Mouse (Mus musculus): ENCODE data around the gene Btbd9. TPM values are rescaled to one million over a fixed set of nuclear protein-coding genes. Genes with fewer than 3 reads are reported as not detected.

The Btbd9 gene
- polyA plus RNA-seq, 1 experiment from 2014 or later = 135 TPM

GRCm38 (mm10) chr17:30498779-30499178 lies 77.5 kb downstream of the Btbd9 start:
- Histone ChIP-seq H3K27ac (ENCODE audit: low read depth, low read length) (0 out of 2 replicates have a peak overlapping the region, but pooled peaks have one; percentile 5), H3K4me2 (ENCODE audit: low read length) (no peak overlapping the region), H3K4me3 (ENCODE audit: low read length) (no peak overlapping the region), H3K36me3 (ENCODE audit: control insufficient read depth, insufficient read depth, low read length) (no peaks in the 10 kb centered on the region), H3K27me3 (replicated peaks; ENCODE audit: control insufficient read depth, insufficient read depth, low read length) (no peaks in the 10 kb centered on the region), H3K9me3 (ENCODE audit: control insufficient read depth, low read length) (no peaks in the 10 kb centered on the region), H3K9ac (ENCODE audit: low read depth, low read length) (no peak overlapping the region), H3K4me1 (ENCODE audit: control insufficient read depth, insufficient read depth, low read depth, low read length) (peaks cover 14% of the 10 kb centered on the region)
- no peak for ATAC-seq
- WGBS = 73% methylated on average over 5 of the region's 5 CpGs

GRCm38 (mm10) chr17:30498376-30498719 lies 77.9 kb downstream of the Btbd9 start:
- peaks cover 14% of the 10 kb centered on the region for H3K4me1 ChIP-seq (ENCODE audit: control insufficient read depth, insufficient read depth, low read depth, low read length)
- 0 out of 2 replicates have a peak, but pooled peaks have one; percentile 20 for ATAC-seq
- H3K27ac ChIP-seq (ENCODE audit: low read depth, low read length) = no peak overlapping the region
- H3K27me3 ChIP-seq (replicated peaks; ENCODE audit: control insufficient read depth, insufficient read depth, low read length) = no peaks in the 10 kb centered on the region
- no peaks in the 10 kb centered on the region for H3K36me3 ChIP-seq (ENCODE audit: control insufficient read depth, insufficient read depth, low read length)
- no peak overlapping the region for H3K4me2 ChIP-seq (ENCODE audit: low read length)
- H3K9ac ChIP-seq (ENCODE audit: low read depth, low read length) = no peak overlapping the region
- no peak overlapping the region for H3K4me3 ChIP-seq (ENCODE audit: low read length)
- 28% methylated on average over 6 of the region's 6 CpGs for WGBS
- H3K9me3 ChIP-seq (ENCODE audit: control insufficient read depth, low read length) = no peaks in the 10 kb centered on the region

- Histone ChIP-seq H3K27ac (ENCODE audit: low read depth, low read length) (peak overlapping the region; percentile 72), H3K4me3 (ENCODE audit: low read length) (no peak overlapping the region), H3K4me2 (ENCODE audit: low read length) (no peak overlapping the region), H3K36me3 (ENCODE audit: control insufficient read depth, insufficient read depth, low read length) (no peaks in the 10 kb centered on the region), H3K27me3 (replicated peaks; ENCODE audit: control insufficient read depth, insufficient read depth, low read length) (no peaks in the 10 kb centered on the region), H3K4me1 (ENCODE audit: control insufficient read depth, insufficient read depth, low read depth, low read length) (peaks cover 14% of the 10 kb centered on the region), H3K9ac (ENCODE audit: low read depth, low read length) (no peak overlapping the region), H3K9me3 (ENCODE audit: control insufficient read depth, low read length) (no peaks in the 10 kb centered on the region)
- peak; percentile 52; the same call in 1 of the 2 replicates for ATAC-seq
- 19% methylated on average over 11 of the region's 11 CpGs for WGBS
Measured at GRCm38 (mm10) chr17:30497525-30498375, 78.5 kb downstream of the Btbd9 start.

- 84% methylated on average over 2 of the region's 2 CpGs for whole genome bisulfite sequencing
- Histone ChIP-seq H3K9me3 (ENCODE audit: control insufficient read depth, low read length) (no peaks in the 10 kb centered on the region), H3K4me2 (ENCODE audit: low read length) (no peak overlapping the region), H3K36me3 (ENCODE audit: control insufficient read depth, insufficient read depth, low read length) (no peaks in the 10 kb centered on the region), H3K27ac (ENCODE audit: low read depth, low read length) (no peak overlapping the region), H3K4me1 (ENCODE audit: control insufficient read depth, insufficient read depth, low read depth, low read length) (peaks cover 14% of the 10 kb centered on the region), H3K9ac (ENCODE audit: low read depth, low read length) (no peak overlapping the region), H3K27me3 (replicated peaks; ENCODE audit: control insufficient read depth, insufficient read depth, low read length) (no peaks in the 10 kb centered on the region), H3K4me3 (ENCODE audit: low read length) (no peak overlapping the region)
- ATAC-seq = no peak
Measured at GRCm38 (mm10) chr17:30495567-30495966, 80.7 kb downstream of the Btbd9 start.

- ATAC-seq = no peak
- WGBS = 75% methylated on average over 2 of the region's 2 CpGs
- H3K4me3 ChIP-seq (ENCODE audit: low read length) = no peak overlapping the region
Measured at GRCm38 (mm10) chr17:30495154-30495553, 81.1 kb downstream of the Btbd9 start.

GRCm38 (mm10) chr17:30493481-30493880 lies 82.8 kb downstream of the Btbd9 start:
- no peak overlapping the region for H3K27ac ChIP-seq (ENCODE audit: low read depth, low read length)

More at GRCm38 (mm10) chr17:30495154-30495553, 81.1 kb downstream of the Btbd9 start:
- H3K36me3 ChIP-seq (ENCODE audit: control insufficient read depth, insufficient read depth, low read length) = no peaks in the 10 kb centered on the region
- H3K27me3 ChIP-seq (replicated peaks; ENCODE audit: control insufficient read depth, insufficient read depth, low read length) = no peaks in the 10 kb centered on the region
- H3K4me2 ChIP-seq (ENCODE audit: low read length) = no peak overlapping the region
- no peak overlapping the region for H3K27ac ChIP-seq (ENCODE audit: low read depth, low read length)
- no peaks in the 10 kb centered on the region for H3K9me3 ChIP-seq (ENCODE audit: control insufficient read depth, low read length)
- H3K4me1 ChIP-seq (ENCODE audit: control insufficient read depth, insufficient read depth, low read depth, low read length) = peaks cover 14% of the 10 kb centered on the region
- no peak overlapping the region for H3K9ac ChIP-seq (ENCODE audit: low read depth, low read length)

GRCm38 (mm10) chr17:30492191-30492590 lies 84.1 kb downstream of the Btbd9 start:
- H3K4me2 ChIP-seq (ENCODE audit: low read length) = no peak overlapping the region
- H3K36me3 ChIP-seq (ENCODE audit: control insufficient read depth, insufficient read depth, low read length) = no peaks in the 10 kb centered on the region
- no peak for ATAC-seq
- H3K27me3 ChIP-seq (replicated peaks; ENCODE audit: control insufficient read depth, insufficient read depth, low read length) = no peaks in the 10 kb centered on the region
- no peak overlapping the region for H3K9ac ChIP-seq (ENCODE audit: low read depth, low read length)
- no peak overlapping the region for H3K27ac ChIP-seq (ENCODE audit: low read depth, low read length)
- H3K9me3 ChIP-seq (ENCODE audit: control insufficient read depth, low read length) = no peaks in the 10 kb centered on the region
- H3K4me3 ChIP-seq (ENCODE audit: low read length) = no peak overlapping the region
- WGBS = 96% methylated on average over 5 of the region's 5 CpGs
- H3K4me1 ChIP-seq (ENCODE audit: control insufficient read depth, insufficient read depth, low read depth, low read length) = peaks cover 4% of the 10 kb centered on the region

More at GRCm38 (mm10) chr17:30493481-30493880, 82.8 kb downstream of the Btbd9 start:
- Histone ChIP-seq H3K9ac (ENCODE audit: low read depth, low read length) (no peak overlapping the region), H3K36me3 (ENCODE audit: control insufficient read depth, insufficient read depth, low read length) (no peaks in the 10 kb centered on the region), H3K27me3 (replicated peaks; ENCODE audit: control insufficient read depth, insufficient read depth, low read length) (no peaks in the 10 kb centered on the region), H3K4me3 (ENCODE audit: low read length) (no peak overlapping the region), H3K4me1 (ENCODE audit: control insufficient read depth, insufficient read depth, low read depth, low read length) (peaks cover 14% of the 10 kb centered on the region), H3K9me3 (ENCODE audit: control insufficient read depth, low read length) (no peaks in the 10 kb centered on the region), H3K4me2 (ENCODE audit: low read length) (no peak overlapping the region)
- ATAC-seq = no peak
- WGBS = 94% methylated on average over 6 of the region's 6 CpGs

GRCm38 (mm10) chr17:30491601-30492000 lies 84.7 kb downstream of the Btbd9 start:
- no peak overlapping the region for H3K27ac ChIP-seq (ENCODE audit: low read depth, low read length)
- H3K27me3 ChIP-seq (replicated peaks; ENCODE audit: control insufficient read depth, insufficient read depth, low read length) = no peaks in the 10 kb centered on the region
- H3K4me1 ChIP-seq (ENCODE audit: control insufficient read depth, insufficient read depth, low read depth, low read length) = peaks cover 2% of the 10 kb centered on the region
- no peak overlapping the region for H3K9ac ChIP-seq (ENCODE audit: low read depth, low read length)
- 94% methylated on average over 8 of the region's 8 CpGs for WGBS
- H3K4me3 ChIP-seq (ENCODE audit: low read length) = no peak overlapping the region
- ATAC-seq = no peak
- no peaks in the 10 kb centered on the region for H3K9me3 ChIP-seq (ENCODE audit: control insufficient read depth, low read length)
- no peak overlapping the region for H3K4me2 ChIP-seq (ENCODE audit: low read length)
- H3K36me3 ChIP-seq (ENCODE audit: control insufficient read depth, insufficient read depth, low read length) = no peaks in the 10 kb centered on the region

GRCm38 (mm10) chr17:30490601-30491000 lies 85.7 kb downstream of the Btbd9 start:
- Histone ChIP-seq H3K4me1 (ENCODE audit: control insufficient read depth, insufficient read depth, low read depth, low read length) (peaks cover 2% of the 10 kb centered on the region; the same call in 1 of the 2 replicates), H3K27ac (ENCODE audit: low read depth, low read length) (no peak overlapping the region), H3K9me3 (ENCODE audit: control insufficient read depth, low read length) (no peaks in the 10 kb centered on the region), H3K9ac (ENCODE audit: low read depth, low read length) (no peak overlapping the region), H3K36me3 (ENCODE audit: control insufficient read depth, insufficient read depth, low read length) (no peaks in the 10 kb centered on the region), H3K4me2 (ENCODE audit: low read length) (no peak overlapping the region), H3K4me3 (ENCODE audit: low read length) (no peak overlapping the region), H3K27me3 (replicated peaks; ENCODE audit: control insufficient read depth, insufficient read depth, low read length) (no peaks in the 10 kb centered on the region)
- no peak for ATAC-seq
- 60% methylated on average over 7 of the region's 7 CpGs for WGBS
